Mouse (Mus musculus): ENCODE results near the gene Lrrc46. TPM values are rescaled to one million over a fixed set of nuclear protein-coding genes. Genes with fewer than 3 reads are reported as not detected.

The Lrrc46 gene
- polyA plus RNA-seq, 1 experiment = 2.4 TPM

DNA sequence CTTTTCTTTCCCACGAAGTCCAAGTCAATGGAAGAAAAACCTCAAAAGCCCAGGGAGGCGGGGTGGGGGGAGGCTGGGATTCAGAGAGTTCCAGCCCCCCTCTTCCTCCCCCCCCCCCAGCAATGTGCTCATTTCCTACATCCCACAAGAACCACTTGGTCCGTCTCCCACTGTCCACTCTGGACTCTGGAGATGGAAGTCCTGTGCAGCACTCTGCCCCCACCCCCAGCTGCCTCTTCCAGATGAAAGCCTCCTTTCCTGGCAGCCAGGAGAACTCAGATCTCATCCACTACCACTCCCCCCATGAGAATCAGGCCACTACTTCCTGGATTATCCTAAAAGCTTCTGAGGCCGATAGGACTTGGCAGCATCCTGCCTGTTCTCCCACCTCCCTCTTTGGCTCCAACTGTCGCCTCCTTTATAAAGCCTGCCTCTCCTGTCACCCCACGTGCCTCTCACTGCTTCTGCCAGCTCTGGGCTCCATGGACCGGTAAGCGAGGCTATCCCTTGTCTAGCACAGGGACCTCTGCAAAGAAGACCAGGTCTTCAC lies 28.0 kb downstream of the Lrrc46 start, which contains the start of gene Sp6:
Sp6 (plus strand) TSS at position 274 of the 550 bp plus-strand sequence.
- no peak within 1 kb of the TSS for H3K27ac ChIP-seq (ENCODE audit: insufficient read depth, low read length)
- H3K9ac ChIP-seq (ENCODE audit: low read depth, poor library complexity, severe bottlenecking) = no peak within 1 kb of the TSS
- TF ChIP-seq EP300 (IDR thresholded peaks at IDR 0.05; ENCODE audit: insufficient read depth, low read depth, low read length) = no peak
- no peak for TF ChIP-seq CTCF (IDR thresholded peaks at IDR 0.05; ENCODE audit: low read depth, low read length)
- TF ChIP-seq POLR2A (IDR thresholded peaks at IDR 0.05; ENCODE audit: insufficient read depth, low read length) = no peak
- no peaks in the 10 kb centered on the region for H3K9me3 ChIP-seq (replicated peaks; ENCODE audit: control insufficient read depth, insufficient read depth, low read length, poor library complexity, severe bottlenecking)
- no peak within 1 kb of the TSS for H3K4me3 ChIP-seq (ENCODE audit: low read depth, low read length)
- H3K4me1 ChIP-seq (ENCODE audit: control insufficient read depth, insufficient read depth, low read length) = no peaks in the 10 kb centered on the region
- peaks cover 3% of the 10 kb centered on the region for H3K27me3 ChIP-seq (ENCODE audit: control insufficient read depth, insufficient read depth, low read length, poor library complexity, severe bottlenecking)
- no peaks in the 10 kb centered on the region for H3K36me3 ChIP-seq (ENCODE audit: control insufficient read depth, insufficient read depth, low read length, poor library complexity, severe bottlenecking)

DNA sequence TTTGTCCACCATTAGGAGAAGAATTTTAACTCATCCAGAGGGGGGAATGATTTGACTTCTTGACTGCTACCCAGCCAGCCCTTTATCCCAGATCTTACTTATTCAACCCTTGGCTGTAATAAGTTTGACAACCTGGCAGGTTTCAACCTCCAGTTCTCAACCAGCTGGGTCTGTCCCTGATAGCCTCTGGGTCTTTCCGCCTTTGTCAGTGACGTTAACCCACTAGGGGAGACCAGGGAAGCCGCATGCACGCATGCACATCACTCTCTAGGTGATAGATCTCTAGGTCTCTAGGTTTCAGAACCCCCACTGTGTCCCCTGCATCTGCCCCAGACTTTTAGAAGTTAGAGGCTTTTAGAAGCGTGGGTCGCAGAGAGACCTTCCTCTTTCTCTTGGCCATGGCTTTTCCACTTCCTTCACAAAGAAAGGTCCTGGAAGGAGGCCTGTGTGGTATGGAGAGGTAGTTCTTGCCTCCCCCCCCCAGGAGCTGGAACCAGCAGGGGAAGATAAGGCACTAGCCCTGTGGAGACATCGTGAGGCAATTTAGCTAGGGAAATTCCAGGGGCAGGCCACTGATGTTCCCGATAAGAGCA lies 31.9 kb downstream of the Lrrc46 start:
- TF ChIP-seq CTCF (IDR thresholded peaks at IDR 0.05; ENCODE audit: low read depth, low read length) (no peak), POLR2A (IDR thresholded peaks at IDR 0.05; ENCODE audit: insufficient read depth, low read length) (no peak), EP300 (IDR thresholded peaks at IDR 0.05; ENCODE audit: insufficient read depth, low read depth, low read length) (no peak)
- Histone ChIP-seq H3K4me1 (ENCODE audit: control insufficient read depth, insufficient read depth, low read length) (no peaks in the 10 kb centered on the region), H3K36me3 (ENCODE audit: control insufficient read depth, insufficient read depth, low read length, poor library complexity, severe bottlenecking) (no peaks in the 10 kb centered on the region), H3K9me3 (replicated peaks; ENCODE audit: control insufficient read depth, insufficient read depth, low read length, poor library complexity, severe bottlenecking) (no peaks in the 10 kb centered on the region), H3K27me3 (ENCODE audit: control insufficient read depth, insufficient read depth, low read length, poor library complexity, severe bottlenecking) (no peaks in the 10 kb centered on the region), H3K27ac (ENCODE audit: insufficient read depth, low read length) (no peak overlapping the region), H3K9ac (ENCODE audit: low read depth, poor library complexity, severe bottlenecking) (no peak overlapping the region), H3K4me3 (ENCODE audit: low read depth, low read length) (no peak overlapping the region)

DNA sequence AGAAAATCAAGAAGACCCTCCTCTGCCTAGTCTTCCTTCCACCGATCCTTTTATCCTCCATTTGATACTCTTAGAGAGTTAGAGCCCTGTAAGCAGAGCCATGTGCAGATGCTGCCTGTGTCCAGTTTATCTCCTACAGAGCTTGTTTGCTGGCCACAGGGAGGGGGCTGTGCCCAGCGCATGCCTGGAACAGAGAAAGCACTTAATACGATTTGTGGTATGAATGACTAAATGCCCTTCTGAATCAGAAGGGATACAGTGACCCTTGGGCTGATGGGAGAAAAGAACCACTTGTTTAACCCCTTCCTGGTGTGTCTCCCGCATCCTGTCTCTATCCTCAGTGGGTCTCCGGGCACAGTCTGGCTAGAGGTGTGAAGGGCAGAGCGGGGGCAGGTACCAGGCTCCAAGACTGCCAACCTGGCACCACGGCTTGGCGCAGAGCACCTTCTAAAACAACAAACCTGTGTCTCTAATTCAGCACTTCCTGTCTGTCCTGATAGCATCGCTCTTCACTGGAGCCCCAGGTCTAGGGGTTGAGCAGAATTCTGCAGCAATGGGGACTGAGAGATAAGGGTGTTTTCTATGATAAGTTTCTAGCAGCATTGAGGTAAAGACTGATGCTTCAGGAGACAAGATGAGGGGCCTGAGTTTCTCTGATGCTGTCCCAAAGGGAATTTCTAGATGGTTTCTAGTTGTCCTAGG lies 34.0 kb downstream of the Lrrc46 start:
- no peaks in the 10 kb centered on the region for H3K27me3 ChIP-seq (ENCODE audit: control insufficient read depth, insufficient read depth, low read length, poor library complexity, severe bottlenecking)
- H3K4me3 ChIP-seq (ENCODE audit: low read depth, low read length) = no peak overlapping the region
- no peaks in the 10 kb centered on the region for H3K4me1 ChIP-seq (ENCODE audit: control insufficient read depth, insufficient read depth, low read length)
- no peak overlapping the region for H3K9ac ChIP-seq (ENCODE audit: low read depth, poor library complexity, severe bottlenecking)
- TF ChIP-seq EP300 (IDR thresholded peaks at IDR 0.05; ENCODE audit: insufficient read depth, low read depth, low read length) (no peak), CTCF (IDR thresholded peaks at IDR 0.05; ENCODE audit: low read depth, low read length) (no peak), POLR2A (IDR thresholded peaks at IDR 0.05; ENCODE audit: insufficient read depth, low read length) (no peak)
- no peaks in the 10 kb centered on the region for H3K9me3 ChIP-seq (replicated peaks; ENCODE audit: control insufficient read depth, insufficient read depth, low read length, poor library complexity, severe bottlenecking)
- no peak overlapping the region for H3K27ac ChIP-seq (ENCODE audit: insufficient read depth, low read length)
- H3K36me3 ChIP-seq (ENCODE audit: control insufficient read depth, insufficient read depth, low read length, poor library complexity, severe bottlenecking) = no peaks in the 10 kb centered on the region

DNA sequence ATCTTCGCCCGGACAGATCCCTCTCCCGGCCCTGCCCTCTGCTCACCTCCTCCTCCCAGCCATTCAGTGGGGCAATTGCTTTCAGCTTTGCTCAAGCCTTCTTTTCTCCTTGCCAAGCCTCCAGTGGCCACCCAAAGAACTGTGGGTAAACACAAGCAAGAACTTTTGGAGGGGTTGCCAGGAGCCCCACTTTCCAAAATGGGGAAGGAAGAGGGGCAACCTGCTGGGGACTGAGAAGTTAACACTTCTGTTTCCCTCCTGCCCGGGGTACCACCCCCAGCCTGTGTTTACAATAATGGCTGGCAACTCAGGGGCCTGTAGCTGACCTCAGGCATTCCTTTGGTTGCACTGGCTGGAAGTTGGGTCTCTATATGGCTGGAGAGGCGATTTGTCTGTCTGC lies 38.0 kb downstream of the Lrrc46 start:
- no peak overlapping the region for H3K27ac ChIP-seq (ENCODE audit: insufficient read depth, low read length)
- H3K27me3 ChIP-seq (ENCODE audit: control insufficient read depth, insufficient read depth, low read length, poor library complexity, severe bottlenecking) = no peaks in the 10 kb centered on the region
- H3K36me3 ChIP-seq (ENCODE audit: control insufficient read depth, insufficient read depth, low read length, poor library complexity, severe bottlenecking) = no peaks in the 10 kb centered on the region
- no peaks in the 10 kb centered on the region for H3K9me3 ChIP-seq (replicated peaks; ENCODE audit: control insufficient read depth, insufficient read depth, low read length, poor library complexity, severe bottlenecking)
- no peak for TF ChIP-seq POLR2A (IDR thresholded peaks at IDR 0.05; ENCODE audit: insufficient read depth, low read length)
- no peak for TF ChIP-seq EP300 (IDR thresholded peaks at IDR 0.05; ENCODE audit: insufficient read depth, low read depth, low read length)
- TF ChIP-seq CTCF (IDR thresholded peaks at IDR 0.05; ENCODE audit: low read depth, low read length) = no peak
- H3K4me1 ChIP-seq (ENCODE audit: control insufficient read depth, insufficient read depth, low read length) = no peaks in the 10 kb centered on the region
- H3K9ac ChIP-seq (ENCODE audit: low read depth, poor library complexity, severe bottlenecking) = peak overlapping the region; percentile 12
- H3K4me3 ChIP-seq (ENCODE audit: low read depth, low read length) = no peak overlapping the region

DNA sequence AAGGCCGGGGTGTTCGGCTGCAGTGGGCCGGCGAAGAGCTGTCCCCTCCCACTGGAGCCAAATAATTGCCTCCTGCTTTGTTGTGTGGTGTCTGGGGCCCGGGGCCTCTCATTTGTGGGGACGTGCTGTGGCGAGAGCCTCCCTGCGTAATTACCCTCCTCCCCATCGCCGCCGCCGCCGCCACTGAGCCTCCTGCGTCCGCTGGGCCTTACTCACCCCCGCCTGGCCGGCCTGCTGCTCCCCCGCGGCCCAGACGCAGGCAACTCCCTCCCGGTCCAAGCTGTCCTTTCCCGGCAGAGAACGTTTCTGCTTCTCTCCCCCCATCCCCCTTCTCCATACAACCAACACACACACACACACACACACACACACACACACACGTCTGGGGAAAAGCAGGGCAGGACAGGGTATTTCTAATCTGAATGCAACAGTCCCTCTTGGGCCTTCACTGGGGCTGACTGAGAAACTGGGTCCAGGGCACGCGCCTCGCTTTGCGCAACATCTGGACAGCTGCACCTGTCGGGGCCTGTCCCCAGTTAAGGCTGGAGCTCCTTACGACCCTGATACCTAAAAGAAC lies 43.7 kb downstream of the Lrrc46 start:
- H3K4me1 ChIP-seq (ENCODE audit: control insufficient read depth, insufficient read depth, low read length) = no peaks in the 10 kb centered on the region
- no peak for TF ChIP-seq CTCF (IDR thresholded peaks at IDR 0.05; ENCODE audit: low read depth, low read length)
- 0 out of 2 replicates have a peak, but pooled peaks have one; percentile 19 for TF ChIP-seq EP300 (IDR thresholded peaks at IDR 0.05; ENCODE audit: insufficient read depth, low read depth, low read length)
- H3K4me3 ChIP-seq (ENCODE audit: low read depth, low read length) = peak overlapping the region; percentile 52
- H3K9ac ChIP-seq (ENCODE audit: low read depth, poor library complexity, severe bottlenecking) = peak overlapping the region; percentile 86
- H3K27me3 ChIP-seq (ENCODE audit: control insufficient read depth, insufficient read depth, low read length, poor library complexity, severe bottlenecking) = no peaks in the 10 kb centered on the region
- no peaks in the 10 kb centered on the region for H3K36me3 ChIP-seq (ENCODE audit: control insufficient read depth, insufficient read depth, low read length, poor library complexity, severe bottlenecking)
- no peaks in the 10 kb centered on the region for H3K9me3 ChIP-seq (replicated peaks; ENCODE audit: control insufficient read depth, insufficient read depth, low read length, poor library complexity, severe bottlenecking)
- H3K27ac ChIP-seq (ENCODE audit: insufficient read depth, low read length) = peak overlapping the region; percentile 13; the same call in 1 of the 2 replicates

All from ES-Bruce4 (cell line).